Mouse (Mus musculus) gastrocnemius, adult 8-10 months (tissue): ENCODE data around the gene Zbtb43. TPM values are rescaled to one million over a fixed set of nuclear protein-coding genes. Genes with fewer than 3 reads are reported as not detected.

Experiments used
- DNase-seq, 2 experiments: peaks; one replicate each; pipeline ENCODE4 v3.0.0; 2022; ENCODE audit warnings: low spot score in 2 of 2
- total RNA-seq, 4 experiments: library from RNA; stranded (reverse); gene quantifications; 2 replicates each; pipeline ENCODE4 v1.2.4; 2022

The Zbtb43 gene
- total RNA-seq, 4 experiments from 2014 or later: 10.1 to 13.6 (median 12.1) TPM

GRCm38 (mm10) chr2:33430081-33430770 is 38.1 kb downstream of the Zbtb43 start:
- DNase-seq: no peak

GRCm38 (mm10) chr2:33429339-33429738 is 39.0 kb downstream of the Zbtb43 start:
- DNase-seq: no peak

- no peak for DNase-seq
Observed at GRCm38 (mm10) chr2:33426640-33427398, 41.5 kb downstream of the Zbtb43 start.

- DNase-seq: no peak
Observed at GRCm38 (mm10) chr2:33417454-33417853, 50.9 kb downstream of the Zbtb43 start.

GRCm38 (mm10) chr2:33414019-33414418 is 54.3 kb downstream of the Zbtb43 start:
- no peak for DNase-seq

GRCm38 (mm10) chr2:33412111-33412510 is 56.2 kb downstream of the Zbtb43 start:
- no peak for DNase-seq

GRCm38 (mm10) chr2:33403511-33404003 is 64.8 kb downstream of the Zbtb43 start:
- DNase-seq: no peak

GRCm38 (mm10) chr2:33402638-33403037 is 65.7 kb downstream of the Zbtb43 start:
- DNase-seq: no peak

GRCm38 (mm10) chr2:33402236-33402635 is 66.1 kb downstream of the Zbtb43 start:
- peak in 1 of 2 experiments; percentile 33 for DNase-seq

- no peak for DNase-seq
Observed at GRCm38 (mm10) chr2:33401217-33401616, 67.1 kb downstream of the Zbtb43 start.

GRCm38 (mm10) chr2:33400541-33400940 is 67.8 kb downstream of the Zbtb43 start:
- no peak for DNase-seq

Other genes with a start within 250 kb of the Zbtb43 start
- gene Ralgps1, start 97.1 kb downstream of the Zbtb43 start, total RNA-seq: 1 to 10 TPM; 1.8 to 3.2 (median 2.2) TPM
- gene Zbtb34, start 37.2 kb downstream of the Zbtb43 start, total RNA-seq: 1 to 10 TPM; 3.5 to 4.5 (median 3.9) TPM
- under 1 TPM in 3 of 4 experiments, not detected in 1; 0.07 to 0.24 (median 0.19) TPM for gene Lmx1b, start 172.0 kb upstream of the Zbtb43 start, total RNA-seq